Mouse (Mus musculus) forebrain, postnatal 0 days (tissue): Measurements from ENCODE around the gene 1700080O16Rik. TPM values are rescaled to one million over a fixed set of nuclear protein-coding genes. Genes with fewer than 3 reads are reported as not detected.

Source experiments
- ATAC-seq: fragments of 200-750 bp; cut with Nextera tagmentation; 2 replicates; pipeline ENCODE4 v1.8.0; 2017; ENCODE audit warnings: mild to moderate bottlenecking, moderate library complexity
- DNase-seq: peaks from one replicate; pipeline ENCODE4 v3.0.0-alpha.2; 2015
- H3K27ac ChIP-seq: fragments of 300-500 bp; sonication (generic); 2 replicates; pipeline ENCODE4 v1.5.1; 2014; ENCODE audit warnings: low read depth, mild to moderate bottlenecking, antibody characterized with exemption, low read length, moderate library complexity, mixed read lengths
- H3K27me3 ChIP-seq: fragments of 300-500 bp; sonication (generic); 2 replicates; pipeline ENCODE4 v1.6.1; 2014; ENCODE audit warnings: mild to moderate bottlenecking, low read length, mixed read lengths; ENCODE audit not compliant: insufficient read depth
- H3K36me3 ChIP-seq: fragments of 300-500 bp; sonication (generic); 2 replicates; pipeline ENCODE4 v1.6.1; 2014; ENCODE audit warnings: mild to moderate bottlenecking, moderate library complexity; ENCODE audit not compliant: insufficient read depth
- H3K4me1 ChIP-seq: fragments of 300-500 bp; sonication (generic); 2 replicates; pipeline ENCODE4 v1.6.1; 2014; ENCODE audit warnings: antibody characterized with exemption; ENCODE audit not compliant: insufficient read depth
- H3K4me2 ChIP-seq: fragments of 300-500 bp; sonication (generic); 2 replicates; pipeline ENCODE4 v1.6.1; 2014; ENCODE audit warnings: low read depth, mild to moderate bottlenecking, moderate library complexity
- H3K4me3 ChIP-seq: fragments of 300-500 bp; sonication (generic); 2 replicates; pipeline ENCODE4 v1.5.1; 2014; ENCODE audit warnings: low read depth, low read length, mixed read lengths
- H3K9ac ChIP-seq: fragments of 300-500 bp; sonication (generic); 2 replicates; pipeline ENCODE4 v1.6.1; 2014; ENCODE audit warnings: mild to moderate bottlenecking
- H3K9me3 ChIP-seq: fragments of 300-500 bp; sonication (generic); 2 replicates; pipeline ENCODE4 v1.6.1; 2016; ENCODE audit warnings: low read length
- CTCF ChIP-seq: sonication (generic); IDR thresholded peaks from 2 replicates; pipeline ENCODE4 v1.5.1; 2016; ENCODE audit warnings: antibody characterized with exemption, control low read depth, low read depth
- WGBS: fragments of 180-500 bp; shearing (Covaris S2); extraction: QIAGEN DNeasy Blood & Tissue Kit; methylation state at CpG from one replicate; pipeline ENCODE4 v1.1.7; 2014; 5-methylcytosine and 5-hydroxymethylcytosine counted together
- polyA plus RNA-seq: library from polyadenylated mRNA; unstranded; fragments of >200 nt; fragmentation: Nextera tagmentation; extraction: Ambion mirVana; gene quantifications from 2 replicates; pipeline ENCODE4 v1.2.1, GENCODE M21; 2015
- total RNA-seq: library from RNA; depleted of rRNA; stranded (reverse); fragments of >200 nt; gene quantifications from 2 replicates; pipeline ENCODE4 v1.2.3, GENCODE M21; 2014; rRNA removed

1700080O16Rik gene
- total and polyA plus RNA-seq, 2 experiments from 2014 or later: not detected

GRCm38 (mm10) chrX:51938076-51938475, 34.5 kb downstream of the 1700080O16Rik start:
- Histone ChIP-seq H3K4me2 (no peak overlapping the region), H3K4me3 (no peak overlapping the region), H3K9me3 (no peaks in the 10 kb centered on the region), H3K36me3 (no peaks in the 10 kb centered on the region), H3K27ac (no peak overlapping the region), H3K27me3 (no peaks in the 10 kb centered on the region), H3K4me1 (no peaks in the 10 kb centered on the region), H3K9ac (no peak overlapping the region)
- TF ChIP-seq CTCF: no peak
- DNase-seq (no peak), ATAC-seq (no peak)
- WGBS: 67% methylated on average over 5 of the region's 5 CpGs

DNA sequence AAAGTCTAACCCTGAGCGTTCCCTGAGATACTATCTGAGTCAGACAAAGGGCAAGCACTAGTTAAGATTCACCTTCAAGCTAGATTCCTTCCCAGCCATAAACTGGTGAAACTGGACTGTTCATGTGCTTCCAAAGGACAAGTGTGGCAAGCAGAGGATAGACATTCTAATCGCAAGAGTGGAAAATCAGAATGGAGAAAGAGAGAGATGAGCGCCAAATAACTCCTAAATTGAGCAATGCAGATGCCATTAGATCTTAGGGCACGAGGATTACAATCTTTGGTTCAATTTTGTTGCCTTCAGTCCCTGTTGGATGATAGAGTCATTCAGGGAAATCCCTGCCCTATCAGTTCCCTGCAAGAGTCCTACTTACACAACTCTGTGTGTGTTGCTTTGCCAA, 53.5 kb downstream of the 1700080O16Rik start:
- no peaks in the 10 kb centered on the region for H3K36me3 ChIP-seq
- no peaks in the 10 kb centered on the region for H3K4me1 ChIP-seq
- no peaks in the 10 kb centered on the region for H3K9me3 ChIP-seq
- 80% methylated on average over 4 of the region's 4 CpGs for WGBS
- H3K9ac ChIP-seq: no peak overlapping the region
- H3K4me3 ChIP-seq: no peak overlapping the region
- H3K27ac ChIP-seq: no peak overlapping the region
- DNase-seq: no peak
- no peak for ATAC-seq
- H3K27me3 ChIP-seq: no peaks in the 10 kb centered on the region
- TF ChIP-seq CTCF: no peak
- H3K4me2 ChIP-seq: no peak overlapping the region

Other genes with a start within 250 kb of the 1700080O16Rik start
- not detected in 2 replicates for gene Usp26, start 171.5 kb downstream of the 1700080O16Rik start, total RNA-seq
- gene Usp26, start 171.5 kb downstream of the 1700080O16Rik start, polyA plus RNA-seq: not detected in 2 replicates
- 3.9 and 4.8 TPM in 2 replicates for gene Gpc4, start 192.5 kb upstream of the 1700080O16Rik start, total RNA-seq
- 10.7 and 12.7 TPM in 2 replicates for gene Gpc4, start 192.5 kb upstream of the 1700080O16Rik start, polyA plus RNA-seq